Mouse (Mus musculus) WW6 (cell line): ENCODE data around the gene Dtl.
"Not testable (repeated sequence)": the region's sequence is repeated elsewhere in the genome, so short reads cannot be mapped to it uniquely, and the experiment has no call there.

Source experiments
- DNase-seq: peaks from one replicate; pipeline ENCODE4 v3.0.0-alpha.2; 2013; ENCODE audit warnings: low read depth, low spot score

Gene Dtl

GRCm38 (mm10) chr1:191519329-191520066 lies 55.8 kb downstream of the Dtl start:
- no peak for DNase-seq

- no peak for DNase-seq
These were observed 56.4 kb downstream of the Dtl start for GRCm38 (mm10) chr1:191518911-191519310.

GRCm38 (mm10) chr1:191517969-191518368 lies 57.4 kb downstream of the Dtl start:
- DNase-seq = no peak

GRCm38 (mm10) chr1:191517056-191517455 lies 58.3 kb downstream of the Dtl start:
- no peak for DNase-seq

GRCm38 (mm10) chr1:191516351-191516750 lies 59.0 kb downstream of the Dtl start:
- not testable (repeated sequence) for DNase-seq

- DNase-seq = no peak
These were observed 62.1 kb downstream of the Dtl start for GRCm38 (mm10) chr1:191513195-191513594.

GRCm38 (mm10) chr1:191512383-191512782 lies 63.0 kb downstream of the Dtl start:
- no peak for DNase-seq

GRCm38 (mm10) chr1:191511503-191511902 lies 63.8 kb downstream of the Dtl start:
- DNase-seq = no peak

GRCm38 (mm10) chr1:191509865-191510264 lies 65.5 kb downstream of the Dtl start:
- DNase-seq = no peak

GRCm38 (mm10) chr1:191509131-191509530 lies 66.2 kb downstream of the Dtl start:
- no peak for DNase-seq

GRCm38 (mm10) chr1:191506791-191507190 lies 68.6 kb downstream of the Dtl start:
- no peak for DNase-seq

- no peak for DNase-seq
These were observed 75.7 kb downstream of the Dtl start for GRCm38 (mm10) chr1:191499666-191500065.

GRCm38 (mm10) chr1:191498271-191498955 lies 76.9 kb downstream of the Dtl start:
- DNase-seq = no peak

GRCm38 (mm10) chr1:191496676-191497075 lies 78.7 kb downstream of the Dtl start:
- no peak for DNase-seq

- DNase-seq = peak; percentile 5
These were observed 80.3 kb downstream of the Dtl start for GRCm38 (mm10) chr1:191495051-191495467.

GRCm38 (mm10) chr1:191494303-191494655 lies 81.1 kb downstream of the Dtl start:
- no peak for DNase-seq

GRCm38 (mm10) chr1:191493476-191494302 lies 81.7 kb downstream of the Dtl start:
- no peak for DNase-seq

- no peak for DNase-seq
These were observed 84.9 kb downstream of the Dtl start for GRCm38 (mm10) chr1:191490446-191490845.
